Mouse (Mus musculus): ENCODE data around the gene Hspb1. TPM values are rescaled to one million over a fixed set of nuclear protein-coding genes. Genes with fewer than 3 reads are reported as not detected.

Hspb1 gene
- polyA plus RNA-seq (2012; rRNA removed): 17.4 and 33.9 TPM in 2 replicates

DNA sequence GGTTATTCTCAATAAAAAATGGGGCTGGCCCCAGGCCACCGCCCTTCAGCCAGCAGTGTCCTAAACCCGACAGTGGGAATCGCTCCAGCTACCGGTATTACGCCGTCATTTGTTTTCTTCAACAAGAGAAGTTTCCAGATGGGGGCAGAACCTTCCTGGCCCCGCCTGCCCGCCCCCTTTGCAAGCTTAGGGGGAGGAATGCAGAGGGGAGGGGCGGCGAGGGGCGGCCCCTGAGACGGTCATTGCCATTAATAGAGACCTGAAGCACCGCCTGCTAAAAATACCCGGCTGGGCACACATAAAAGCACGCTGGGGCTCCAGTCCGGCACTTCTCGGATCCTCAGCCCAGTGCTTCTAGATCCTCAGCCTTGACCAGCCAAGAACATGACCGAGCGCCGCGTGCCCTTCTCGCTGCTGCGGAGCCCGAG is at the start of gene Hspb1:
TSS of gene Hspb1 (plus strand) at position 245 of the 428 bp plus-strand sequence.

DNA sequence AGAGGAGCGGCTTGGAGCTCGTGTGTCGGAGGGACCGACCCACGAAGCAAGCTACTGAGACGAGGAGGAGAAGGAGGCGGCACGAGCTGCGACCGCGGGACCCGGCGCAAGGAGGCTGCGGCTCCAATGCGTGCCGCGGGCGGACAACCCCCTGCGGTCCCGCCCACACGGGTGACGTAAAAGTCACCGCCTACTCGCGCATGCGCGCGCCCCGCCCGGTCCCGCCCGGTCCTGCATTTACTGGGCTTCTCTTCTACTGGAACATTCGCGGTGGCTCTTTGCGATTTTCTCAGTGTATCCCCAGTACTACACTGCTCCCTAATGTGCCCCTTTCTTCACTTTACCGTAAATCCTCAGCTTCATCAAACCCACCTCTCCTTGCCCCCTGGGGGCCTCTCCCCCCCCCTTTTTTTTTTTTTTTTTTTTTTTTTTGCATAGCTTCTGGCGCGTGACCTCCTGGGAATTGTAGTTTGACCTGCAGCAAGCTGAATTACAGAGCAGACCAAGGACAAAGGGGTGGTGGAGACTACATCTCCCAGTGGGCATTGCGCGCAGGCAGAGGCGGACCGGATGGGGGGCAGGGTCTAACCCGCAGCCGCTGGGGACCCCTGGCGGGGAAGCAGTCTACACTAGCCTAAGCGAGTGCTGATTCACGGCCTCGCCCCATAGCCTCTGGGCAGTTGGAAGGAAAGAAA is 46.9 kb downstream of the Hspb1 start, which contains the start of gene Ywhag:
TSS of gene Ywhag (minus strand) at position 136 of the 695 bp plus-strand sequence.

Other genes with a start within 250 kb of the Hspb1 start
- 98.3 and 105 TPM in 2 replicates for gene Por, start 217.9 kb upstream of the Hspb1 start, polyA plus RNA-seq (2012; rRNA removed)
- gene Tmem120a, start 143.5 kb upstream of the Hspb1 start, polyA plus RNA-seq (2012; rRNA removed): 17.2 and 21.9 TPM in 2 replicates
- 0.09 TPM in 1 of 2 replicates, not detected in the other for gene Styxl1, start 109.5 kb upstream of the Hspb1 start, polyA plus RNA-seq (2012; rRNA removed)
- 368 and 514 TPM in 2 replicates for gene Mdh2, start 109.4 kb upstream of the Hspb1 start, polyA plus RNA-seq (2012; rRNA removed)
- 25.2 and 42.1 TPM in 2 replicates for gene Srrm3, start 81.0 kb upstream of the Hspb1 start, polyA plus RNA-seq (2012; rRNA removed)
- gene Ywhag, start 46.7 kb downstream of the Hspb1 start, polyA plus RNA-seq (2012; rRNA removed): 154 and 188 TPM in 2 replicates
- 1.3 and 4.9 TPM in 2 replicates for gene Ssc4d, start 86.6 kb downstream of the Hspb1 start, polyA plus RNA-seq (2012; rRNA removed)
- gene Zp3, start 92.2 kb downstream of the Hspb1 start, polyA plus RNA-seq (2012; rRNA removed): 0.09 and 0.10 TPM in 2 replicates
- gene Dtx2, start 106.9 kb downstream of the Hspb1 start, polyA plus RNA-seq (2012; rRNA removed): 17.9 and 23.2 TPM in 2 replicates
- gene Upk3b, start 150.6 kb downstream of the Hspb1 start, polyA plus RNA-seq (2012; rRNA removed): 1.2 and 5.9 TPM in 2 replicates
- 0.40 and 1.4 TPM in 2 replicates for gene Upk3bl, start 166.6 kb downstream of the Hspb1 start, polyA plus RNA-seq (2012; rRNA removed)
- 9.6 and 11.6 TPM in 2 replicates for gene Rasa4, start 196.0 kb downstream of the Hspb1 start, polyA plus RNA-seq (2012; rRNA removed)
- 60.6 and 156 TPM in 2 replicates for gene Polr2j, start 228.7 kb downstream of the Hspb1 start, polyA plus RNA-seq (2012; rRNA removed)
- 57.3 and 57.6 TPM in 2 replicates for gene Lrwd1, start 248.2 kb downstream of the Hspb1 start, polyA plus RNA-seq (2012; rRNA removed)
- gene Alkbh4, start 248.2 kb downstream of the Hspb1 start, polyA plus RNA-seq (2012; rRNA removed): 18.0 and 18.6 TPM in 2 replicates

Data from central nervous system, embryonic 11.5 days (tissue).